Mouse (Mus musculus): Measurements from ENCODE around the gene Th. TPM values are rescaled to one million over a fixed set of nuclear protein-coding genes. Genes with fewer than 3 reads are reported as not detected.

Th gene
- polyA plus RNA-seq, 1 experiment from 2014 or later = 0.55 TPM

DNA sequence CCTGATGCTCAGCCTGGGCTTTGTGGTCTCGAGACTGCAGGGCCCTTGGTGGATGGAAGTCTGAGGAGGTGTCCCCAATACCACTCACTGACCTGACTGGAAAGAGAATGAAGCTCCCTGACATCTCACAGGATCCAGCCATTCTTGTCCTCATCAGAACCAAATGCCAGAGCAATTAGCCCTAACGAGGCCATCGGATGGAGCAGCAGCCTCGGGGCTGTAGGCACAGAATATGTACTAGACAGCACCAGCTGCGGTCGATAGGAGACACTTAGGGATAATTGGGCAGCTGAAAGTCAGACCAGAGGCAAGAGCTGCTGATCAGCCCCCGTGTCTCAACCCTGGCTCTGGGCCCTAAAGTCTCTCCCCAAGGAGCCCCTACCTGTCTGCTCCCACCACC is 26.6 kb downstream of the Th start:
- Histone ChIP-seq H3K4me3 (ENCODE audit: low read depth, low read length) (no peak overlapping the region), H3K4me1 (ENCODE audit: insufficient read depth) (no peaks in the 10 kb centered on the region), H3K9ac (no peak overlapping the region), H3K36me3 (ENCODE audit: insufficient read depth) (no peaks in the 10 kb centered on the region), H3K4me2 (no peak overlapping the region), H3K27me3 (ENCODE audit: insufficient read depth, low read length) (no peaks in the 10 kb centered on the region), H3K9me3 (ENCODE audit: low read depth, low read length) (no peaks in the 10 kb centered on the region), H3K27ac (ENCODE audit: low read depth) (no peak overlapping the region)
- DNase-seq = no peak
- TF ChIP-seq CTCF (IDR thresholded peaks at IDR 0.05; ENCODE audit: low read depth) = no peak
- WGBS = 71% methylated on average over 7 of the region's 7 CpGs
- ATAC-seq (ENCODE audit: insufficient read depth) = no peak

- Histone ChIP-seq H3K36me3 (ENCODE audit: insufficient read depth) (no peaks in the 10 kb centered on the region), H3K4me3 (ENCODE audit: low read depth, low read length) (no peak overlapping the region), H3K9me3 (ENCODE audit: low read depth, low read length) (no peaks in the 10 kb centered on the region), H3K4me2 (no peak overlapping the region), H3K4me1 (ENCODE audit: insufficient read depth) (no peaks in the 10 kb centered on the region), H3K9ac (peak overlapping the region; percentile 16; the same call in 1 of the 2 replicates), H3K27ac (ENCODE audit: low read depth) (no peak overlapping the region), H3K27me3 (ENCODE audit: insufficient read depth, low read length) (no peaks in the 10 kb centered on the region)
- no peak for TF ChIP-seq CTCF (IDR thresholded peaks at IDR 0.05; ENCODE audit: low read depth)
- ATAC-seq (ENCODE audit: insufficient read depth) = no peak
- DNase-seq = no peak
- 30% methylated on average over 4 of the region's 4 CpGs for WGBS
These were observed 28.0 kb downstream of the Th start for GRCm38 (mm10) chr7:142902931-142903330.

DNA sequence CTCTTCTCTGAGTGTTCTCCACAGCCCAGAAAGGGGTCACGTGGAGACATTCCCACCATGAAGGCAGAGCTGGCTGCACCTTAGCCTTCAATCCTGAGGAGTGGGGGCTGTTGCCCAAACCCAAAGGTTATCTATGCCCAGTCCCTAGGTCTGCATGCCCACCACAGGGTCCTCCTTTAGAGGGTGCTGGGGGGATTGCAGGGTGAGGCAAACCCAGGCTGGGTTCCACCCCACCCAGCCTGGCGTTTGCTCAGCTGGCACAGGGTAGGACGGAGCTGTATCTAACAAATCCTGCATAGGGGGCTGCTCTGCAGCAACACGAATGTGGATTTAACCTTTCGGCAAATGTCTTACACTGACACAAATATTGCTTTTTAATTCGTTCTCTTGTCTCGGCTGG is 29.2 kb downstream of the Th start:
- peak; percentile 53; the same call in 1 of the 2 replicates for ATAC-seq (ENCODE audit: insufficient read depth)
- 44% methylated on average over 7 of the region's 7 CpGs for WGBS
- H3K9ac ChIP-seq = no peak overlapping the region
- DNase-seq = no peak
- no peak overlapping the region for H3K4me2 ChIP-seq
- no peaks in the 10 kb centered on the region for H3K27me3 ChIP-seq (ENCODE audit: insufficient read depth, low read length)
- H3K4me3 ChIP-seq (ENCODE audit: low read depth, low read length) = no peak overlapping the region
- no peak for TF ChIP-seq CTCF (IDR thresholded peaks at IDR 0.05; ENCODE audit: low read depth)
- no peaks in the 10 kb centered on the region for H3K4me1 ChIP-seq (ENCODE audit: insufficient read depth)
- H3K36me3 ChIP-seq (ENCODE audit: insufficient read depth) = no peaks in the 10 kb centered on the region
- H3K27ac ChIP-seq (ENCODE audit: low read depth) = no peak overlapping the region
- H3K9me3 ChIP-seq (ENCODE audit: low read depth, low read length) = no peaks in the 10 kb centered on the region

DNA sequence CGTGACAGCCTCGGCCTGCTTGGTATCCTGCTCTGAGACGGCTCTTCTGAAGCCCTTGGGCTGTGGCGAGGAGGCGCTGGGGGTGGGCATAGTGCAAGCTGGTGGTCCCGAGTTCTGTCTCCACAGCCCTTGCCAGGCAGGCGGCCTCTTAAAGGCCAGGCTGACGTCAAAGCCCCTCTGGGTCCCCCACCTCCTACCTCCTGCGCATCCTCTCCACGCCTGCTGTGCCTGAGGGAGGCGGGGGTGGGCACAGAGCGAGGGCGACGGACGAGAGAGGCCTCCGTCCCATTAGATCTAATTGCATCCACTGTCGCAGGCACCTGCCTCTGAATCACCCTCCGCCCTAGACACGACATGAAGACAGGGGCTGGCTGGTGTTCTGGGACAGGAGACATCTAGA is 31.1 kb downstream of the Th start:
- 51% methylated on average over 19 of the region's 19 CpGs for WGBS
- no peak overlapping the region for H3K27ac ChIP-seq (ENCODE audit: low read depth)
- no peaks in the 10 kb centered on the region for H3K36me3 ChIP-seq (ENCODE audit: insufficient read depth)
- no peak overlapping the region for H3K4me3 ChIP-seq (ENCODE audit: low read depth, low read length)
- H3K9me3 ChIP-seq (ENCODE audit: low read depth, low read length) = no peaks in the 10 kb centered on the region
- no peak overlapping the region for H3K9ac ChIP-seq
- H3K27me3 ChIP-seq (ENCODE audit: insufficient read depth, low read length) = no peaks in the 10 kb centered on the region
- no peak for DNase-seq
- TF ChIP-seq CTCF (IDR thresholded peaks at IDR 0.05; ENCODE audit: low read depth) = no peak
- no peak for ATAC-seq (ENCODE audit: insufficient read depth)
- no peaks in the 10 kb centered on the region for H3K4me1 ChIP-seq (ENCODE audit: insufficient read depth)
- H3K4me2 ChIP-seq = no peak overlapping the region

DNA sequence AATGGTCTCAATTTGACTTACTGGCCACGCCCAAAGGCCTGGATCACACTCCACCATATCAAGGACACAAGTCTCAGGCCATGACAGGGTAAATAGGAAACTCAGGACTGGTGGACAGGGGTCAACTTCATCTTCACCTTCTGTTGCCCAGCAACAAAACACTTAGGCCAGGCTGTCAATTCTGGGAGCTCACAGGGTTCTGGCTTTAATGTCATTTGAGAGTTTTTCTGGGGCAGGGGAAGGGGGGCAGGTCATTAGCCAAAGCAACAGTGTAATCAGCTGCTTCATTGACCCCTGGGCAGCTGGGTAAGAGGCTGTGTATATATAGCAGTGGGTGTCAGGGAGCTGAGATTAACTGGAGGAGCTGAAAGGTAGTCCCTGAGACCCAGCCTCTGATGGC is 33.5 kb downstream of the Th start:
- ATAC-seq (ENCODE audit: insufficient read depth) (no peak), DNase-seq (no peak)
- Histone ChIP-seq H3K9me3 (ENCODE audit: low read depth, low read length) (no peaks in the 10 kb centered on the region), H3K4me3 (ENCODE audit: low read depth, low read length) (no peak overlapping the region), H3K36me3 (ENCODE audit: insufficient read depth) (no peaks in the 10 kb centered on the region), H3K27me3 (ENCODE audit: insufficient read depth, low read length) (no peaks in the 10 kb centered on the region), H3K27ac (ENCODE audit: low read depth) (no peak overlapping the region), H3K4me1 (ENCODE audit: insufficient read depth) (no peaks in the 10 kb centered on the region), H3K4me2 (no peak overlapping the region), H3K9ac (no peak overlapping the region)
- TF ChIP-seq CTCF (IDR thresholded peaks at IDR 0.05; ENCODE audit: low read depth) = no peak
- WGBS = 34% methylated on average over 1 of the region's 1 CpGs

GRCm38 (mm10) chr7:142895901-142896665 is 34.8 kb downstream of the Th start:
- no peak for TF ChIP-seq CTCF (IDR thresholded peaks at IDR 0.05; ENCODE audit: low read depth)
- no peak overlapping the region for H3K27ac ChIP-seq (ENCODE audit: low read depth)
- H3K9ac ChIP-seq = no peak overlapping the region
- H3K36me3 ChIP-seq (ENCODE audit: insufficient read depth) = no peaks in the 10 kb centered on the region
- H3K4me2 ChIP-seq = no peak overlapping the region
- H3K4me1 ChIP-seq (ENCODE audit: insufficient read depth) = no peaks in the 10 kb centered on the region
- H3K9me3 ChIP-seq (ENCODE audit: low read depth, low read length) = no peaks in the 10 kb centered on the region
- H3K27me3 ChIP-seq (ENCODE audit: insufficient read depth, low read length) = no peaks in the 10 kb centered on the region
- ATAC-seq (ENCODE audit: insufficient read depth) = no peak
- 68% methylated on average over 10 of the region's 10 CpGs for WGBS
- no peak overlapping the region for H3K4me3 ChIP-seq (ENCODE audit: low read depth, low read length)
- no peak for DNase-seq

DNA sequence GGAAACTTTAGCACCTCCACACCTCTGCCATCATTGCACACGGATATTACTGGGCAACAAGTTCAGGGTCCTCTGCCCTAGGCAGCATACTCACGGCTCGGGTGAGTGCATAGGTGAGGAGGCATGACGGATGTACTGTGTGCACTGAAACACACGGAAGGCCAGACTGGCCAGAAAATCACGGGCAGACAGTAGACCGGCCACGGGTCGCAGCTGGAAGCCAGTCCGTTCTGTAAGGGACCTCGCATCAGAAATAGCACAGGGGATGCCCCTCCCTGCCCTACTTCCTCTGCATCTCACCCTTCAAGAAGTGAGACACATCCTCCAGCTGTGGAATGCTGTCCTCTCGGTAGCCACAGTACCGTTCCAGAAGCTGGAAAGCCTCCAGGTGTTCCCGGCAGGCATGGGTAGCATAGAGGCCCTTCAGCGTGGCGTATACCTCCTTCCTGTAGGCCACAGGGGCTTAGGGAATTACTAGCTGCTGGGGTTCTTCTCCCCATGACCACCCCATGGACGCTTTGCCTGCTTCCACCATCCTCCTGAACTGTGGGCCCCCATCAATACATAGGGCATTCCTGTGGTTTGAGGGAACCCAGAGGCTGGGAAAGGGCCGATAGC is 35.6 kb downstream of the Th start:
- H3K27ac ChIP-seq (ENCODE audit: low read depth) = no peak overlapping the region
- no peaks in the 10 kb centered on the region for H3K27me3 ChIP-seq (ENCODE audit: insufficient read depth, low read length)
- no peaks in the 10 kb centered on the region for H3K4me1 ChIP-seq (ENCODE audit: insufficient read depth)
- H3K4me2 ChIP-seq = no peak overlapping the region
- H3K4me3 ChIP-seq (ENCODE audit: low read depth, low read length) = no peak overlapping the region
- TF ChIP-seq CTCF (IDR thresholded peaks at IDR 0.05; ENCODE audit: low read depth) = no peak
- no peaks in the 10 kb centered on the region for H3K36me3 ChIP-seq (ENCODE audit: insufficient read depth)
- H3K9ac ChIP-seq = no peak overlapping the region
- WGBS = 67% methylated on average over 18 of the region's 18 CpGs
- DNase-seq (no peak), ATAC-seq (ENCODE audit: insufficient read depth) (no peak)
- H3K9me3 ChIP-seq (ENCODE audit: low read depth, low read length) = no peaks in the 10 kb centered on the region
